Mouse (Mus musculus) erythroid progenitor cell, adult 5-6 weeks (primary cell): ENCODE measurements around the gene Olfr937. TPM values are rescaled to one million over a fixed set of nuclear protein-coding genes. Genes with fewer than 3 reads are reported as not detected.

ENCODE experiments used
- ATAC-seq: replicated peaks from 2 replicates; pipeline ENCODE4 v1.8.0; 2016; ENCODE audit warnings: moderate number of reproducible peaks, mild to moderate bottlenecking, moderate TSS enrichment, inconsistent platforms; ENCODE audit not compliant: poor library complexity, low FRiP score, severe bottlenecking
- total RNA-seq, 2 experiments: library from RNA; stranded (forward) in 1 of 2; stranded (reverse) in 1 of 2; fragments of 150-400 nt in 1 of 2; fragments of 186-747, 209-891 nt in 1 of 2; gene quantifications; 2 replicates each; pipeline versions ENCODE4 v1.2.3 to v1.2.4; 2015 to 2017; ENCODE audit warnings: low replicate concordance in 2 of 2

Gene Olfr937
- total RNA-seq (2015; ENCODE audit: low replicate concordance), result not detected in 2 replicates
- not detected in 2 replicates for total RNA-seq (2017; ENCODE audit: low replicate concordance)

DNA sequence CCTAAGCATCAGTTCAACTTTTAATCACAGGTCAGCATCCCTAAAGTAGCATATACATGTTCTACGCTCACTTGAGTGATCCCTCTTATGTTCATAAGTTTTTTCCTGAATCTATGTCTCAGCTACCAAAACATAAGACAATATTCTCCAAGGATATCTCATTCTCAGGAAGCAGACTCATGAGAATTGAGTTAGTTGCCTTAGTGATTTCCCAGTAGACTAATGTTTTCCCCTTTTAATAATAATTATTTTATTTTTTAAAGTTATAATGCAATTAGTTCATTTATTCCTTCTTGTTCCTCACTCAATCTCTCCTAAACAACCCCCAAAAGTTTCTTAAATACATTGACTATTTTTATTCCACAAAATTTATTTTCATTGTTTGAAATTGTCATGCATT is at the start of gene Olfr937:
TSS of gene Olfr937 (minus strand) at position 101 of the 400 bp plus-strand sequence.
- no peak for ATAC-seq

DNA sequence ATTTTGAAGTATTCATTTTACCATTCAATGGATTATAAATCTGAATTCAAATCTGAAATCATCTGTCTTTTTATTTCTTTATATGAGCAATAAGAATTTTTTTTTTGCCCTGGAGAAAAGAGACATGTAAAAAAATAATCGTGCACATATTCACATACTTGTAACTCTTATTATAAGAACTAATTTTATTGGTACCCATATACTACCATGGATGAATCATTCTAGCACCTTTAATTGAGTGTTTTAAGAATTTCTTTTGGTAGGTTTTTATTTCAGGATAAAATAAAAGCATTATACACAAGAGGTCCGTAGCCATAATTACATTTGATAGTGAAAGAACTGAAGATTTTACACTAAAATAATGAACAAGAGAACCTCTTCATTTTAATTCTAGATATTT is 14.0 kb upstream of the Olfr937 start, which contains the start of gene Olfr938:
TSS of gene Olfr938 (minus strand) at position 101 of the 400 bp plus-strand sequence.
- ATAC-seq, result no peak

DNA sequence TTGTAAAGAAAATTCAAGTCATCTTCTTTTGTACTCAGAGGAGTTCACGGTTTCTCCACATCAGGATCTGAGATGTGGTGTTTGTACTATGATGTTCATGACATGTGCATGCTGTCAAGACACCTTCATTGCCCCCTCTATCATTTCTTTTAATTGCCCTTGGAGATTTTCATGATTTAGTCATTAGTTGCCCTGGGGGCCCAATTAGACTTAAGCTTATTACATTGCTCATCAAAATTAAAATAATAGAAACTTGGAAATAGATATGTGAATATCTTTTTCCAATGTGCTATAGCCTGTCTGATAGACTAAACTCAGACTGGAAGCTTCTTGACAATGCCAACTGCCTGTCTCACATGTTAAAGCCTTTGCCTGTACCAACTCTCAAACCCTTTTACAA is 41.5 kb downstream of the Olfr937 start, which contains the start of gene Olfr146:
TSS of gene Olfr146 (minus strand) at position 101 of the 400 bp plus-strand sequence.
- ATAC-seq, result no peak

Other genes starting within 250 kb of the Olfr937 start
- not detected in 2 replicates for gene Olfr923, start 238.4 kb downstream of the Olfr937 start, total RNA-seq (2015; ENCODE audit: low replicate concordance)
- not detected in 2 replicates for gene Olfr923, start 238.4 kb downstream of the Olfr937 start, total RNA-seq (2017; ENCODE audit: low replicate concordance)
- gene Olfr924, start 220.5 kb downstream of the Olfr937 start, total RNA-seq (2015; ENCODE audit: low replicate concordance), result not detected in 2 replicates
- gene Olfr924, start 220.5 kb downstream of the Olfr937 start, total RNA-seq (2017; ENCODE audit: low replicate concordance), result not detected in 2 replicates
- gene Olfr26, start 209.9 kb downstream of the Olfr937 start, total RNA-seq (2015; ENCODE audit: low replicate concordance), result not detected in 2 replicates
- gene Olfr26, start 209.9 kb downstream of the Olfr937 start, total RNA-seq (2017; ENCODE audit: low replicate concordance), result not detected in 2 replicates
- not detected in 2 replicates for gene Olfr926, start 187.8 kb downstream of the Olfr937 start, total RNA-seq (2015; ENCODE audit: low replicate concordance)
- gene Olfr926, start 187.8 kb downstream of the Olfr937 start, total RNA-seq (2017; ENCODE audit: low replicate concordance), result not detected in 2 replicates
- gene Olfr930, start 135.1 kb downstream of the Olfr937 start, total RNA-seq (2015; ENCODE audit: low replicate concordance), result not detected in 2 replicates
- not detected in 2 replicates for gene Olfr930, start 135.1 kb downstream of the Olfr937 start, total RNA-seq (2017; ENCODE audit: low replicate concordance)
- not detected in 2 replicates for gene Olfr933, start 92.6 kb downstream of the Olfr937 start, total RNA-seq (2015; ENCODE audit: low replicate concordance)
- not detected in 2 replicates for gene Olfr933, start 92.6 kb downstream of the Olfr937 start, total RNA-seq (2017; ENCODE audit: low replicate concordance)
- not detected in 2 replicates for gene Olfr934, start 76.6 kb downstream of the Olfr937 start, total RNA-seq (2015; ENCODE audit: low replicate concordance)
- gene Olfr934, start 76.6 kb downstream of the Olfr937 start, total RNA-seq (2017; ENCODE audit: low replicate concordance), result not detected in 2 replicates
- gene Olfr935, start 65.3 kb downstream of the Olfr937 start, total RNA-seq (2015; ENCODE audit: low replicate concordance), result not detected in 2 replicates
- not detected in 2 replicates for gene Olfr935, start 65.3 kb downstream of the Olfr937 start, total RNA-seq (2017; ENCODE audit: low replicate concordance)
- gene Olfr146, start 41.6 kb downstream of the Olfr937 start, total RNA-seq (2015; ENCODE audit: low replicate concordance), result not detected in 2 replicates
- gene Olfr146, start 41.6 kb downstream of the Olfr937 start, total RNA-seq (2017; ENCODE audit: low replicate concordance), result not detected in 2 replicates
- gene Olfr938, start 13.9 kb upstream of the Olfr937 start, total RNA-seq (2015; ENCODE audit: low replicate concordance), result not detected in 2 replicates
- not detected in 2 replicates for gene Olfr938, start 13.9 kb upstream of the Olfr937 start, total RNA-seq (2017; ENCODE audit: low replicate concordance)
- not detected in 2 replicates for gene Olfr27, start 63.2 kb upstream of the Olfr937 start, total RNA-seq (2015; ENCODE audit: low replicate concordance)
- not detected in 2 replicates for gene Olfr27, start 63.2 kb upstream of the Olfr937 start, total RNA-seq (2017; ENCODE audit: low replicate concordance)
- not detected in 2 replicates for gene Olfr943, start 101.4 kb upstream of the Olfr937 start, total RNA-seq (2015; ENCODE audit: low replicate concordance)
- not detected in 2 replicates for gene Olfr943, start 101.4 kb upstream of the Olfr937 start, total RNA-seq (2017; ENCODE audit: low replicate concordance)
- gene Olfr944, start 137.0 kb upstream of the Olfr937 start, total RNA-seq (2015; ENCODE audit: low replicate concordance), result not detected in 2 replicates
- not detected in 2 replicates for gene Olfr944, start 137.0 kb upstream of the Olfr937 start, total RNA-seq (2017; ENCODE audit: low replicate concordance)
- not detected in 2 replicates for gene Olfr1537, start 185.0 kb upstream of the Olfr937 start, total RNA-seq (2015; ENCODE audit: low replicate concordance)
- not detected in 2 replicates for gene Olfr1537, start 185.0 kb upstream of the Olfr937 start, total RNA-seq (2017; ENCODE audit: low replicate concordance)
- gene Olfr945, start 211.9 kb upstream of the Olfr937 start, total RNA-seq (2015; ENCODE audit: low replicate concordance), result not detected in 2 replicates
- not detected in 2 replicates for gene Olfr945, start 211.9 kb upstream of the Olfr937 start, total RNA-seq (2017; ENCODE audit: low replicate concordance)